Mouse (Mus musculus) liver, embryonic 13.5 days (tissue): ENCODE measurements around the gene Bclaf1. TPM values are rescaled to one million over a fixed set of nuclear protein-coding genes. Genes with fewer than 3 reads are reported as not detected.

ENCODE experiments used
- ATAC-seq: fragments of 200-750 bp; cut with Nextera tagmentation; 2 replicates; pipeline ENCODE4 v1.8.0; 2017; ENCODE audit warnings: low read depth, mild to moderate bottlenecking, moderate number of reproducible peaks, moderate library complexity
- DNase-seq: peaks from one replicate; pipeline ENCODE4 v3.0.0; 2022
- H3K27ac ChIP-seq: fragments of 300-500 bp; sonication (generic); 2 replicates; pipeline ENCODE4 v1.5.1; 2015; ENCODE audit warnings: moderate library complexity, mild to moderate bottlenecking, inconsistent platforms
- H3K27me3 ChIP-seq: fragments of 300-500 bp; sonication (generic); 2 replicates; pipeline ENCODE4 v1.6.1; 2015; ENCODE audit warnings: mild to moderate bottlenecking, inconsistent platforms
- H3K36me3 ChIP-seq: fragments of 300-500 bp; sonication (generic); 2 replicates; pipeline ENCODE4 v1.6.1; 2015; ENCODE audit warnings: mild to moderate bottlenecking, inconsistent platforms
- H3K4me1 ChIP-seq: fragments of 300-500 bp; sonication (generic); replicated peaks from 2 replicates; pipeline ENCODE4 v1.6.1; 2015; ENCODE audit warnings: inconsistent platforms
- H3K4me2 ChIP-seq: fragments of 300-500 bp; sonication (generic); 2 replicates; pipeline ENCODE4 v1.6.1; 2015; ENCODE audit warnings: inconsistent platforms, mild to moderate bottlenecking, moderate library complexity
- H3K4me3 ChIP-seq: fragments of 300-500 bp; sonication (generic); replicated peaks from 2 replicates; pipeline ENCODE4 v1.5.1; 2015; ENCODE audit warnings: mild to moderate bottlenecking, inconsistent platforms
- H3K9ac ChIP-seq: fragments of 300-500 bp; sonication (generic); 2 replicates; pipeline ENCODE4 v1.6.1; 2015; ENCODE audit warnings: mild to moderate bottlenecking, inconsistent platforms
- H3K9me3 ChIP-seq: fragments of 300-500 bp; sonication (generic); replicated peaks from 2 replicates; pipeline ENCODE4 v1.6.1; 2016; ENCODE audit warnings: inconsistent platforms
- WGBS: fragments of 180-500 bp; shearing (Covaris S2); methylation state at CpG from one replicate; pipeline ENCODE4 v1.1.7; 2015; ENCODE audit not compliant: insufficient replicate concordance; 5-methylcytosine and 5-hydroxymethylcytosine counted together
- polyA plus RNA-seq: library from polyadenylated mRNA; unstranded; fragments of >200 nt; fragmentation: Nextera tagmentation; extraction: Ambion mirVana; gene quantifications from 2 replicates; pipeline ENCODE4 v1.2.1, GENCODE M21; 2015

The Bclaf1 gene
- polyA plus RNA-seq, 1 experiment from 2014 or later = 57.1 TPM

GRCm38 (mm10) chr10:20326226-20326625 is 14.0 kb downstream of the Bclaf1 start:
- no peak for DNase-seq
- Histone ChIP-seq H3K27me3 (no peaks in the 10 kb centered on the region), H3K9ac (no peak overlapping the region), H3K4me2 (no peak overlapping the region), H3K36me3 (peaks cover 73% of the 10 kb centered on the region), H3K27ac (no peak overlapping the region), H3K4me3 (no peak overlapping the region), H3K4me1 (no peaks in the 10 kb centered on the region), H3K9me3 (no peaks in the 10 kb centered on the region)
- ATAC-seq = no peak

GRCm38 (mm10) chr10:20331262-20331661 is 19.0 kb downstream of the Bclaf1 start:
- 89% methylated on average over 2 of the region's 2 CpGs for WGBS
- Histone ChIP-seq H3K9me3 (no peaks in the 10 kb centered on the region), H3K4me3 (no peak overlapping the region), H3K4me2 (no peak overlapping the region), H3K36me3 (peaks cover 78% of the 10 kb centered on the region), H3K4me1 (no peaks in the 10 kb centered on the region), H3K9ac (no peak overlapping the region), H3K27me3 (no peaks in the 10 kb centered on the region), H3K27ac (no peak overlapping the region)
- DNase-seq = no peak
- ATAC-seq = no peak

DNA sequence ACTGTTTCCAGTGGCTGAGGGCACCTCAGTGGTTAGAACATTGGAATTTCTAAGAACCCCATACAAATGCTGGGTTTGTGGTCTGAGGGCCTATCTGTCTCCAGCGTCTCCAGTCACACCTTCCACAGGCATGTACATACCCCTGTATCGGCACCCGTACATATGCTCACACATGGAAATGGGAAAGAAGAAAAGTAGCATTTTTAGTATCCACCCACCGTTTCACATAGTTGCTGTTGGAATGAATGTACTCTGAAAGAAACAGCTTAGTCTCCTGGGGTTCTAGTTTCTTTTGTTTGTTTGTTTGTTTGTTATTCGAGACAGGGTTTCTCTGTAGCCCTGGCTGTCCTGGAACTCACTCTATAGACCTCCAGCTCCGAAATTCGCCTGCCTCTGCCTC is 25.6 kb downstream of the Bclaf1 start:
- no peak overlapping the region for H3K4me3 ChIP-seq
- no peaks in the 10 kb centered on the region for H3K27me3 ChIP-seq
- H3K4me1 ChIP-seq = no peaks in the 10 kb centered on the region
- H3K4me2 ChIP-seq = no peak overlapping the region
- no peak overlapping the region for H3K27ac ChIP-seq
- no peaks in the 10 kb centered on the region for H3K9me3 ChIP-seq
- 87% methylated on average over 7 of the region's 7 CpGs for WGBS
- peaks cover 80% of the 10 kb centered on the region for H3K36me3 ChIP-seq
- no peak overlapping the region for H3K9ac ChIP-seq
- DNase-seq (no peak), ATAC-seq (no peak)

GRCm38 (mm10) chr10:20345736-20346135 is 33.5 kb downstream of the Bclaf1 start:
- 85% methylated on average over 1 of the region's 1 CpGs for WGBS
- Histone ChIP-seq H3K27me3 (no peaks in the 10 kb centered on the region), H3K27ac (no peak overlapping the region), H3K36me3 (peaks cover 56% of the 10 kb centered on the region), H3K4me2 (no peak overlapping the region), H3K4me3 (no peak overlapping the region), H3K9ac (no peak overlapping the region), H3K4me1 (peaks cover 19% of the 10 kb centered on the region), H3K9me3 (no peaks in the 10 kb centered on the region)
- ATAC-seq (no peak), DNase-seq (no peak)

GRCm38 (mm10) chr10:20347285-20348214 is 35.3 kb downstream of the Bclaf1 start, which contains the start of gene Mtfr2:
Mtfr2 (plus strand) TSS chr10:20347770.
- H3K27ac ChIP-seq = peak within 1 kb of the TSS; percentile 93
- no peaks in the 10 kb centered on the region for H3K9me3 ChIP-seq
- H3K9ac ChIP-seq = peak within 1 kb of the TSS; percentile 87
- ATAC-seq (peak; percentile 95), DNase-seq (peak; percentile 93)
- H3K4me2 ChIP-seq = peak within 1 kb of the TSS; percentile 75
- peaks cover 22% of the 10 kb centered on the region for H3K4me1 ChIP-seq
- WGBS = 1% methylated on average over 58 of the region's 58 CpGs
- peak within 1 kb of the TSS; percentile 83 for H3K4me3 ChIP-seq
- peaks cover 59% of the 10 kb centered on the region for H3K36me3 ChIP-seq
- no peaks in the 10 kb centered on the region for H3K27me3 ChIP-seq

GRCm38 (mm10) chr10:20348894-20349293 is 36.6 kb downstream of the Bclaf1 start:
- DNase-seq = no peak
- peak overlapping the region; percentile 83 for H3K4me3 ChIP-seq
- H3K9me3 ChIP-seq = no peaks in the 10 kb centered on the region
- ATAC-seq = no peak
- 51% methylated on average over 2 of the region's 2 CpGs for WGBS
- H3K36me3 ChIP-seq = peaks cover 49% of the 10 kb centered on the region
- peak overlapping the region; percentile 75 for H3K4me2 ChIP-seq
- no peaks in the 10 kb centered on the region for H3K27me3 ChIP-seq
- H3K27ac ChIP-seq = peak overlapping the region; percentile 53; the same call in 1 of the 2 replicates
- peaks cover 22% of the 10 kb centered on the region for H3K4me1 ChIP-seq
- peak overlapping the region; percentile 87 for H3K9ac ChIP-seq

DNA sequence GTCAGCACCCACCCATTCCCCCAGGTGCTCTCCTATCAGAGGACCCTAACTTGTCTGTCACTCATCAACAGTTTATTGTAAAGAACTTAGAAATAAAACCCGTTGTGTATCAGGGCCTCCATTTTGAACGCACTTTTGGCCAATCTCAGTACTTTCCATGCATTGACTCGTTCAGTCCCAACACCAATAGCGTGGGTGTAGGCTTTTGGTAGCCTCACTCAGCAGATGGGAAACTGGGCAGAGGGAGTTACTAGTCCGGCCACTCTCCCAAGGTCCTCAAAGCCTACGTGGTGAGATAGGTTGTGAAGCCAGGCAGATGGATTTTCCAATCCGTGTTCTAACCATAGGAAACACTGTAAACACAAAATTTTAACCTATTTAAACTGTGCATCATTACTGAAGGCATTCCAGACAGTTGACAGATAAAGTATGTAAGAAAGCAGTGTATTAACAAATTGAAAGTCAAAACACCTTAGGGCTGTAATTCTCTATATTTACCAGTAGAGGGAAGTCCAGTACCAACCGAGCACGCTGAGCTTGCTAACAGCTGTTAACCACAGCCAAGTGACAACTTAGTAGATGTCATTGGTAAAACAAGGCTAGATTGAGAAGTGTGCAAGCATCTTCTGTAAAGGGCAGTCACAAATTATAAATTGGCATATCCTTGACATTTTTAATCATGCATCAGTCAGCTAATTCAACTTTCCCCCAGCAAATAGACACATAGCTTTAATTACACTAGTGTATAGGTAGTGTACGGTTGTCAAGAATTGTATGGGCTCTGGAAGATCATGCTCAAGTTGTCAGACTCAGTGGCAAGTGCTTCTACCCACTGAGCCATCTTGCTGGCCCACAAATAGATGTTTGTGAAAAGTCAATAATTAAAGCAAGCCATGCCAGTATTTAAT is 49.5 kb downstream of the Bclaf1 start:
- H3K4me2 ChIP-seq = no peak overlapping the region
- H3K27ac ChIP-seq = no peak overlapping the region
- 59% methylated on average over 10 of the region's 10 CpGs for WGBS
- H3K27me3 ChIP-seq = no peaks in the 10 kb centered on the region
- peaks cover 47% of the 10 kb centered on the region for H3K36me3 ChIP-seq
- no peak for DNase-seq
- H3K4me1 ChIP-seq = no peaks in the 10 kb centered on the region
- no peak for ATAC-seq
- H3K9me3 ChIP-seq = no peaks in the 10 kb centered on the region
- H3K9ac ChIP-seq = no peak overlapping the region
- no peak overlapping the region for H3K4me3 ChIP-seq

GRCm38 (mm10) chr10:20362450-20363118 is 50.3 kb downstream of the Bclaf1 start:
- DNase-seq (no peak), ATAC-seq (no peak)
- no peak overlapping the region for H3K27ac ChIP-seq
- no peaks in the 10 kb centered on the region for H3K27me3 ChIP-seq
- no peaks in the 10 kb centered on the region for H3K9me3 ChIP-seq
- H3K36me3 ChIP-seq = peaks cover 39% of the 10 kb centered on the region
- WGBS = 82% methylated on average over 4 of the region's 4 CpGs
- no peak overlapping the region for H3K4me3 ChIP-seq
- H3K4me1 ChIP-seq = no peaks in the 10 kb centered on the region
- no peak overlapping the region for H3K9ac ChIP-seq
- no peak overlapping the region for H3K4me2 ChIP-seq

DNA sequence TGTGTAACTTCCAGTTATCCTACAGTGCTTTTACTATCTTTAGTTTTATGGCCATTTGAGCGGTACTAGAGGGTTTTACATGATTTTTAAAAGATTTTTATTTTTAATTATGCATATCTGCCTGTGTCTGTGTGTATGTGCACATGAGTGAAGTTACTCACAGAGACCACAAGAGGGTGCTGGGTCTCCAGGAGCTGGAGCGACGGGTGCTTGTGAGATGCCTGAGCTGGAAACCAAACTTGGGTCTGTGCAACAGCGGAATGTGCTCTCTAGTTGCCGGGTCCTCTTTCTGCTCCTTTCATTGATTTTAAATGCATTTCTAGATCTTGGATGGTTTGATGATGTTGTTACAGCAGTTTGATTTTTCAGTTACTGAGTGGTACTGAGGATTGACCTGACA is 59.8 kb downstream of the Bclaf1 start:
- Histone ChIP-seq H3K27ac (no peak overlapping the region), H3K4me2 (no peak overlapping the region), H3K4me3 (no peak overlapping the region), H3K4me1 (no peaks in the 10 kb centered on the region), H3K36me3 (no peaks in the 10 kb centered on the region), H3K27me3 (no peaks in the 10 kb centered on the region), H3K9me3 (no peaks in the 10 kb centered on the region), H3K9ac (no peak overlapping the region)
- ATAC-seq (no peak), DNase-seq (no peak)
- WGBS = 80% methylated on average over 5 of the region's 5 CpGs

- no peak for ATAC-seq
These were observed 65.4 kb downstream of the Bclaf1 start for GRCm38 (mm10) chr10:20377621-20378020.

More at GRCm38 (mm10) chr10:20377621-20378020, 65.4 kb downstream of the Bclaf1 start:
- H3K27me3 ChIP-seq = no peaks in the 10 kb centered on the region
- H3K36me3 ChIP-seq = no peaks in the 10 kb centered on the region
- H3K9me3 ChIP-seq = no peaks in the 10 kb centered on the region
- H3K4me3 ChIP-seq = no peak overlapping the region
- no peaks in the 10 kb centered on the region for H3K4me1 ChIP-seq
- WGBS = 70% methylated on average over 9 of the region's 9 CpGs
- H3K4me2 ChIP-seq = no peak overlapping the region
- H3K9ac ChIP-seq = no peak overlapping the region
- H3K27ac ChIP-seq = no peak overlapping the region
- DNase-seq = no peak
